Mouse (Mus musculus) frontal cortex, postnatal 36 days (tissue): ENCODE measurements around the gene Cadps.

Experiments used
- DNase-seq, 2 experiments: peaks; one replicate each; pipeline ENCODE4 v3.0.0; 2022; ENCODE audit warnings: low spot score in 2 of 2

The Cadps gene

DNA sequence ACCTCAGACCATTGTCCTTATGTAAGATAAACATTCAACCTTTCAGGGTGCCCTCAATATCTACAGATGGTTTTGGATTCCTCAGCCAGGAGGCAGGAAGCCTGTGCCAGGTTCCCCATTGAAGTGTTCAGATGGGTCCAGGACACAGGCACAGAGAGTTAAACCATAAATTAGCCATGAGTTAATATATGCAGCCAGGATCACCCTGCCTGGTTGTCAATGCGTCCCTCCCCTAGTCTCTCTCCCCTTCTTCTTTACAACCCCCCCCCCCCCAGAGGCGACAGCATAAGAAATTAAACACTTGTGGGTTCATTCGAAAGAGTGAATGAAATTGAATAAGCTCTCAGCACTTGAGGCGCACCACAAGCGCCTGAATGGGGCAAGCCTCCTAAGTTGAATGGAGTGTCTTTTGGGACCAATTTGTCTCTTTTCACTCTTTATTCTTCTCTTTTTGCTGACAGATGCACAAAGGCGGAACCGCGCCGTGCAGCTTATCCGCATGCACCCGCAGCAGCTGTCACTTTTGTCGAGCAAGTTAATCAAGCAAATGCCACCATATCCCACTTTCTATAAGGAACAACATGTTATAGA, 429.5 kb downstream of the Cadps start:
- no peak for DNase-seq

GRCm38 (mm10) chr14:12391167-12391566, 431.7 kb downstream of the Cadps start:
- no peak for DNase-seq

DNA sequence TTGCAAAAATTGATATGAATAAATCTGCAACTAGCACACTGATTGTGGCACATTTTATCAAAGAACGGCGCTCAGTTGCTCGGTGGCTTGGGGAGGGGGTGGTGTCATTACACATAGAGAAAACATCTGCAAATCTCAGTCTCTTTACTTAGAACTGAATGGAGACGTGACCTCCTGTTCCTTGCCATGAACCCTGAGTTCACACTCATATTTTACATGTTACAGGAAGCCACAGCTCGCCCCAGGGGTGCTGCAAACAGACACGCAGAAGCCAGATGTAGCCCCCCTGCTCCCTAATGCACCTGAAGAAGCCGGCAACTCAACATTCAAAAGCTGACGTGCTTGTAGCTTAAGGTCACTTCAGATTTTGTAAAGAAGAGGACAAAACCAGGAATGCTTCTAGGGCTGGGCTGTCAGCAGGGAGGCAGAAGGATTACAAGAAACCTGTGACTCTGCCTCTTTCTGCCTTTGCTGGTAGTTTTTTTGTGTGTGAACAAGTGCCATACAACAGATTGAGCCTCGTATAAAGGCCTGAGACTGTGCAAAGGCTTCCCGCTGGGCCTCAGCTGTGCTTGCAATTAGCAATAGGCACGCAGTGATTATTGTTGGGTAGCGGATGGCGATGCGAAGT, 434.0 kb downstream of the Cadps start:
- DNase-seq = no peak

- no peak for DNase-seq
Measured at GRCm38 (mm10) chr14:12388192-12388795, 434.6 kb downstream of the Cadps start.

GRCm38 (mm10) chr14:12387176-12387575, 435.7 kb downstream of the Cadps start:
- DNase-seq = no peak

DNA sequence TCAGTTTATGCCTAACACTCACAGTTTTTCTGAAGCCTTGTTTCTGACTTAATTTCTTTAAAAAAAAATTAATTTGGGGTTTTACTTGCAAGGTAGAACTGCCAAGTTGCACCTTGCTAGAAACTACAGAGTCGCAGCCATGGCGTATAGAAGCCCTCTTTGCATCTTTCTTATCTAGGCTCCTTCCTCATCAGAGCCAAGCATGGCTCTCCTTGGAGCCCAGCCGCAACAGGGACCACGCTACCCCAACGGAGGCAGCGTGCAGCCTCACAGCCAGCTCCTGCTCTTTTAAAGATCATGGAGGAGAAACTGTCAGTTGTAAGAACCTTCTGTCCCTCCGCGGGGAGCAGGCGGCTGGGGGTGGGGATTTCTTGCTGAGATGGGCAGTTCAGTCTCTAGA, 445.0 kb downstream of the Cadps start:
- DNase-seq = no peak

- no peak for DNase-seq
Measured at GRCm38 (mm10) chr14:12377289-12377688, 445.6 kb downstream of the Cadps start.

DNA sequence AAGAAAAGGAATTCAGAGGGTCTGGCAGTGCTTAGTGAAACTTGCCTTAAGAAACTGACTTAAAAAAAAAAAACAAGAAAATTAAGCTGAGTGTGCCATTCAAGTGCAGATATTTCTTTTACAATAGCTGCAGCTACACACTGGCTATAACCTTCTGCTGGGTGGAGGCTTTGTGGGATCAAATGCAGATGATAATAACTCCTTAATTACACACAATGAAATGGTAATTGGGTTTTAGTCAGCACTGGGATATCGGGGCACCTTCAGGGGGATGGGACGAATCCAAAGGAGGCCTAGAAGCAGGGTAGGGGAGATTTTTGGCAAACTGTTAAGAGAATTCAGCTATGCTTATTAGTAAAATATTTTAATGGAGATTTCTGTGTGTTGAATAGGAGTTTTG, 447.4 kb downstream of the Cadps start:
- no peak for DNase-seq

- DNase-seq = no peak
Measured at GRCm38 (mm10) chr14:12350271-12350916, 472.5 kb downstream of the Cadps start.

DNA sequence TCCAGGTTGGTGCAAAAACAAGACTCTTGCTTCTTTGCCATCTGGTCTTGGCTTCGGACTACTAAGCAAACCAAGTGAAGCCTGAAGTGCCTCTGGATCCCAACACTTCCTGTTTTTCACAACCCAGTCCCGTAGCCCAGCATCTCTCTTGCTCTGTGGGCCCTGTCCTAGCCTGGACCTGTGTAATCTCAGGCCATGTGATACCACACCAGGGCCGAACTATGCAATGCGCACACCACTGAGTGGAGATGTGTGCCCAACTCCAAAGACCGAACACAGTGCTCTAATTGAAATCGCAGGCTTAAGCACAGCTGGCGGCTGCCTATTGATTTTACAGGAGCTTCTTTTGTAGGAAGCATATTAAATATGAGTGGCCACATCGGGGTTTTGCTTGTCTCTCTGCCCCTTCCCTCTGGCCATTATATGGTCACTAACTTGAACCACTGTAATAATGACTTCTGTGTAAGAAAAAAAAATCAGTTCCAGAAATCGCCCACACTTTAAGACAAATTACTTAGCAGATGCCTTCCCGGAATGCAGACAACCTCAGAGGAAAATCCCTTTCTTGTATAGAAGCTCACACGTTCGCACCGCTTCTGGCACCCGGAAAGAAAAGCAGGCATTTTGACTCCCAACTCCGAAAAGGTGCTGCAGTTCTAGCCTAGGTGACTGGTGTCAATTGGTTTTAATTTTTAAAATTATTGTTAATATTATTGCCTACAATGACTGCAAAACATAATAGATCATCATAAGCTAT, 473.4 kb downstream of the Cadps start:
- peak in 1 of 2 experiments; percentile 16 for DNase-seq

DNA sequence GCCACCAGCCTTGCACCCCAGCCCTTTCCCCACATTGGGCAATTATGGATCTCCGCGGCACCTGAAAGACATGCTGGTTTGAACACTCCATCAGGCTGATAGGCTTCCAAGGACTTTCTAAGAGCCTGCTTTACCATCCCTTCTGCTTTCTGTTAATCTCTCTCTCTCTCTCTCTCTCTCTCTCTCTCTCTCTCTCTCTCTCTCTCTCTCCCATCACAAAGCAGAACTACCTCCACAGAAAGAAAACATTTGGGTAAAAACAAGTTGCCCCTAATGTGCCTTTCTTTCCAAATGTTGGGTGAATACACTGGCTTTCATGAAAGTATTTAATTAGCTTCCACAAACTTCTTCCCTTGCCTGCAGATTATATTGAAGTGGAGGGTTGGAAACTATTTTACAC, 474.8 kb downstream of the Cadps start, which contains the start of gene Fezf2:
TSS of gene Fezf2 (minus strand) at position 101 of the 400 bp plus-strand sequence.
- no peak for DNase-seq

- no peak for DNase-seq
Measured at GRCm38 (mm10) chr14:12346865-12347600, 475.8 kb downstream of the Cadps start.

- peak; percentile 30 to 39 for DNase-seq
Measured at GRCm38 (mm10) chr14:12346011-12346864, 476.6 kb downstream of the Cadps start.

- DNase-seq = peak; percentile 35 to 37
Measured at GRCm38 (mm10) chr14:12345241-12345921, 477.5 kb downstream of the Cadps start.

DNA sequence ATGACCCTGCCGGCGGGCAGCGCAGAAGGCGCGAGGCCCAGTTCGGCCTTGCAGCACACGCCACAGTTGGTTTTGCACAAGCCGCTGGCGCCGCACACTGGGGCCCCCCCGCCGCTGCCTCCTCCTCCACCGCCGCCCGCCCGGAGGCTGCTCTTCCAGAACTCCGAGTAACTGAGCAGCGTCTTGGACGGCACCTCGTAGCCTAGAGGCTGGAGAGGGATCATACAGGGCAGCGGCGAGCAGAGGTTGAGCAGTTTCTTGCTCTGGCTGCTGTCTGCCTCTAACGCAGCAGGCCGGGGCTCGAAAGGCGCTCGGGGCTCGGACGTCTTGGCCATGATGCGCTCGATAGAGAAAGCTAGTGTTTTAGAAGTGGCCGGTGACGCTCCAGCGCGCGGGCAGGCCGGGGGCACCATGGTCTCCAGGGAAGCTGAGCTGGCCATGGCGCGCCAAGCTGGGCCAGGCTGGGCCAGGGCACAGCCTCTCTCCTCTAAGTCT, 478.1 kb downstream of the Cadps start:
- peak; percentile 33 to 36 for DNase-seq

DNA sequence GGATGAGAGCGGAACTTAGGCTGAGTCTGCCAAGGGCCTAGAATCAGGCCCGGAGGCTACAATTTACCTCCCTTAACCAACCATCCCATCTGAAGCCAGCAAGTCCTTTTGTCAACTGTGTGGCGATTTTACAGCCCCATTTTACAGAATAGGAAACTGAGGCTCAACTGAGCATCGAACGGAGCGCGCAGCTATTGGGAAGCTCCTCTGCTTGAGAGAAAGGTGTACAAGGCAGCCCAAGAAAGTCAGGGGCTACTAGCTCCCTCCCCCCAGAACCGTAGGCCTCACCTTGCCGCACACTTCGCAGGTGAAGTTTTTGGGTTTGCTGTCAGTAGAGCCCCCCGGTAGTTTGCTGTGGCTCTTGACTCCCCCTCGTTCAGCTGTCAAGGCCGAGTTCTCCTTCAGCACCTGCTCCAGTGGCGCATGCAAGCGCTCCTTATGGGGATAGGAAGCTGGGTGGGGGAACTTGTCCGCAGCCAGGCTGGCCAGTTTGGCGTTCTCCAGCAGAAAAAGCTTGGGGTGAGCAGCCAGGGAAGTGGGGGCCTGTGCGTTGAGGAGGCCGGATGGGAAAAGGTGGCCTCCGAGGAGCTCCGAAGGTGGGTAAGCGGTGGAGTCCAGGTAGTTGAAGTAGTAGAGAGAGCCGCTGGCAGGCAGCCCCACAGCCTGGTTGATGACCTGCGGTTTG, 478.7 kb downstream of the Cadps start:
- peak in 1 of 2 experiments; percentile 17 for DNase-seq

DNA sequence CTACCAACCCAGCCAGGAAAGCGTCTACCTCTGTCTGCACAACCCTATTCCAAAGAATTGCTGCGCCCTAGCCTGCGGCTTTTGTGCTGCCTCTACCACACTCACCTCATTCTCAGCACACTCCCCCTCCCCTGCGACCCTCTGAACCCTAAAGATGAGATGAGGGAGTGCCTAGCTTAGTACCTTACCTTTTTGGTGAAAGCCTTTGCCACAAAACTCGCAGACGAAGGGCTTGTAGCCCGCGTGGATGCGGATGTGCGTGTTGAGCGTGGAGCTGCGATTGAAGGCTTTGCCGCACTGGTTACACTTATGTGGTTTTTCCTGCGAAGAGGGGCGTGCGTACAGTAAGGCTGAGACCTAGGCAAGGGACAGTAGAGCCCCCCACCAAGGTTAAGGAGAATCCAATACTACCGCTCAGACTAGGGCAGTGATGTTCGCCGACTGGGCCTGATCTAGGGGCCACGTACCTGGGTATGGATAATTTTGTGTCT, 479.4 kb downstream of the Cadps start:
- peak in 1 of 2 experiments; percentile 11 for DNase-seq

- no peak for DNase-seq
Measured at GRCm38 (mm10) chr14:12342458-12343131, 480.3 kb downstream of the Cadps start.
